Mouse (Mus musculus) erythroid progenitor cell, adult 5-6 weeks (primary cell): ENCODE data around the gene Slc12a8. TPM values are rescaled to one million over a fixed set of nuclear protein-coding genes. Genes with fewer than 3 reads are reported as not detected.

Experiments
- ATAC-seq: replicated peaks from 2 replicates; pipeline ENCODE4 v1.8.0; 2016; ENCODE audit warnings: moderate number of reproducible peaks, mild to moderate bottlenecking, moderate TSS enrichment, inconsistent platforms; ENCODE audit not compliant: poor library complexity, low FRiP score, severe bottlenecking
- total RNA-seq, 2 experiments: library from RNA; stranded (forward) in 1 of 2; stranded (reverse) in 1 of 2; fragments of 150-400 nt in 1 of 2; fragments of 186-747, 209-891 nt in 1 of 2; gene quantifications; 2 replicates each; pipeline versions ENCODE4 v1.2.3 to v1.2.4; 2015 to 2017; ENCODE audit warnings: low replicate concordance in 2 of 2

Slc12a8 gene
- total RNA-seq, 2 experiments from 2014 or later: not detected

- ATAC-seq: peak; percentile 73
Measured at GRCm38 (mm10) chr16:33684162-33684702, 167.1 kb downstream of the Slc12a8 start, which contains the start of gene Heg1. Gene Heg1 (plus strand): TSS chr16:33684370.

GRCm38 (mm10) chr16:33684703-33685701 lies 167.9 kb downstream of the Slc12a8 start:
- 0 out of 2 replicates have a peak, but pooled peaks have one; percentile 53 for ATAC-seq

GRCm38 (mm10) chr16:33686056-33686455 lies 168.9 kb downstream of the Slc12a8 start:
- no peak for ATAC-seq

GRCm38 (mm10) chr16:33687724-33688123 lies 170.6 kb downstream of the Slc12a8 start:
- ATAC-seq: no peak

- no peak for ATAC-seq
Measured at GRCm38 (mm10) chr16:33690975-33691747, 174.0 kb downstream of the Slc12a8 start.

GRCm38 (mm10) chr16:33693553-33693952 lies 176.4 kb downstream of the Slc12a8 start:
- ATAC-seq: no peak

- no peak for ATAC-seq
Measured at GRCm38 (mm10) chr16:33696811-33697575, 179.9 kb downstream of the Slc12a8 start.

- ATAC-seq: no peak
Measured at GRCm38 (mm10) chr16:33697576-33698276, 180.6 kb downstream of the Slc12a8 start.

GRCm38 (mm10) chr16:33698277-33698790 lies 181.2 kb downstream of the Slc12a8 start:
- ATAC-seq: no peak

GRCm38 (mm10) chr16:33700584-33700983 lies 183.5 kb downstream of the Slc12a8 start:
- ATAC-seq: no peak

GRCm38 (mm10) chr16:33701872-33702271 lies 184.7 kb downstream of the Slc12a8 start:
- ATAC-seq: no peak

- ATAC-seq: no peak
Measured at GRCm38 (mm10) chr16:33704289-33704688, 187.2 kb downstream of the Slc12a8 start.

- no peak for ATAC-seq
Measured at GRCm38 (mm10) chr16:33705258-33705657, 188.1 kb downstream of the Slc12a8 start.

GRCm38 (mm10) chr16:33706111-33706890 lies 189.2 kb downstream of the Slc12a8 start:
- no peak for ATAC-seq

GRCm38 (mm10) chr16:33708031-33708430 lies 190.9 kb downstream of the Slc12a8 start:
- no peak for ATAC-seq

GRCm38 (mm10) chr16:33708585-33709397 lies 191.7 kb downstream of the Slc12a8 start:
- no peak for ATAC-seq
